Comparison of ENCODE assay signal across 13 mouse cellular contexts in genomic region chr17:90054312-90054711, GRCm38 (mm10).
A peak's percentile ranks its signal among the peaks of the same experiment; 100 is the strongest.
DNase-seq lines count a peak whose midpoint lies in the region; ATAC-seq lines count a peak whose summit lies in the region.
"Had no signal": no experiment of that assay in that cellular context is flagged by ENCODE, and none has a peak within 500 bp of the region (broad histone marks: within the 10 kb centered on the region; RNA-seq: fewer than 3 reads in every experiment).

No protein-coding gene starts in this region.

- no peak overlapping the region for H3K9ac ChIP-seq in forebrain, embryonic 13.5 days
- no peak overlapping the region for H3K9ac ChIP-seq in forebrain, embryonic 15.5 days (replicated peaks)
- H3K9ac ChIP-seq in hindbrain, embryonic 16.5 days (ENCODE audit: low read depth, low read length): no peak overlapping the region

- H3K4me3 ChIP-seq in forebrain, embryonic 13.5 days: no peak overlapping the region
- no peak overlapping the region for H3K4me3 ChIP-seq in forebrain, embryonic 15.5 days
- H3K4me3 ChIP-seq in hindbrain, embryonic 16.5 days (ENCODE audit: low read length): no peak overlapping the region
- H3K4me3 ChIP-seq: erythroblast, embryonic 14.5 days; myocyte had no signal

- intact Hi-C loops in gastrocnemius, postnatal 14 days (cut with DNase I; ENCODE audit: low total_unique reads): no loop called here

- peaks cover 4% of the 10 kb centered on the region; the same call in 1 of the 2 replicates for H3K4me1 ChIP-seq in forebrain, embryonic 13.5 days
- peaks cover 5% of the 10 kb centered on the region; the same call in 1 of the 2 replicates for H3K4me1 ChIP-seq in forebrain, embryonic 15.5 days
- H3K4me1 ChIP-seq in hindbrain, embryonic 16.5 days (ENCODE audit: control insufficient read depth, insufficient read depth, low read depth, low read length): peaks cover under 1% of the 10 kb centered on the region

- 50% methylated on average over 5 of the region's 5 CpGs for WGBS in forebrain, embryonic 13.5 days
- 43% methylated on average over 5 of the region's 5 CpGs for WGBS in forebrain, embryonic 15.5 days
- WGBS in hindbrain, embryonic 16.5 days: 15% methylated on average over 5 of the region's 5 CpGs

- no peaks in the 10 kb centered on the region for H3K27me3 ChIP-seq in forebrain, embryonic 13.5 days
- no peaks in the 10 kb centered on the region for H3K27me3 ChIP-seq in forebrain, embryonic 15.5 days
- H3K27me3 ChIP-seq in hindbrain, embryonic 16.5 days (replicated peaks; ENCODE audit: control insufficient read depth, insufficient read depth, low read length): no peaks in the 10 kb centered on the region

- H3K36me3 ChIP-seq in forebrain, embryonic 13.5 days (ENCODE audit: poor library complexity, severe bottlenecking): no peaks in the 10 kb centered on the region
- H3K36me3 ChIP-seq in forebrain, embryonic 15.5 days: no peaks in the 10 kb centered on the region
- H3K36me3 ChIP-seq in hindbrain, embryonic 16.5 days (ENCODE audit: control insufficient read depth, insufficient read depth, low read length): no peaks in the 10 kb centered on the region

- ATAC-seq in forebrain, embryonic 13.5 days: peak; percentile 50; the same call in 1 of the 2 replicates
- ATAC-seq in forebrain, embryonic 15.5 days (replicated peaks): no peak
- ATAC-seq in hindbrain, embryonic 16.5 days: peak; percentile 87
- ATAC-seq in erythroblast, adult 5-6 weeks (replicated peaks; ENCODE audit: low FRiP score, poor library complexity, severe bottlenecking): no peak

- H3K9me3 ChIP-seq in forebrain, embryonic 13.5 days (replicated peaks): no peaks in the 10 kb centered on the region
- no peaks in the 10 kb centered on the region for H3K9me3 ChIP-seq in forebrain, embryonic 15.5 days
- H3K9me3 ChIP-seq in hindbrain, embryonic 16.5 days (ENCODE audit: control insufficient read depth, low read length): no peaks in the 10 kb centered on the region

- no peak overlapping the region for H3K4me2 ChIP-seq in forebrain, embryonic 13.5 days
- no peak overlapping the region for H3K4me2 ChIP-seq in forebrain, embryonic 15.5 days (replicated peaks)
- H3K4me2 ChIP-seq in hindbrain, embryonic 16.5 days (ENCODE audit: low read length): no peak overlapping the region
- H3K4me2 ChIP-seq: liver, embryonic 11.5 days had no signal

- peak; percentile 82 to 90 for DNase-seq in cerebellum, postnatal 36 days
- peak; percentile 63 for DNase-seq in retina, embryonic 14.5 days (ENCODE audit: low spot score)
- no peak for DNase-seq in Muller cell, postnatal 12 days (ENCODE audit: inconsistent ontology term)
- no peak for DNase-seq in gastrocnemius, postnatal 14 days
- DNase-seq: heart, postnatal 10 days had no signal

- no peak overlapping the region for H3K27ac ChIP-seq in forebrain, embryonic 13.5 days
- H3K27ac ChIP-seq in forebrain, embryonic 15.5 days (replicated peaks): no peak overlapping the region
- peak overlapping the region; percentile 42; the same call in 1 of the 2 replicates for H3K27ac ChIP-seq in hindbrain, embryonic 16.5 days (ENCODE audit: low read depth, low read length)
- H3K27ac ChIP-seq: kidney, postnatal 0 days had no signal

Comparison
In these comparisons a context has a peak if more than half of its experiments do, and no peak if none do; other contexts are left out.
1. ATAC-seq: peak in forebrain, embryonic 13.5 days (single experiment) and hindbrain, embryonic 16.5 days (single experiment); none in forebrain, embryonic 15.5 days (single experiment) and erythroblast, adult 5-6 weeks (single experiment).
2. DNase-seq: peak in cerebellum, postnatal 36 days (2 of 2) and retina, embryonic 14.5 days (single experiment); none in Muller cell, postnatal 12 days (single experiment) and gastrocnemius, postnatal 14 days (single experiment).